Mouse (Mus musculus): ENCODE data around the gene Tcf15. TPM values are rescaled to one million over a fixed set of nuclear protein-coding genes. Genes with fewer than 3 reads are reported as not detected.

Gene Tcf15
- polyA plus RNA-seq, 1 experiment from 2014 or later, result 9.9 TPM

GRCm38 (mm10) chr2:152178345-152178744 is 35.0 kb downstream of the Tcf15 start:
- peaks cover 4% of the 10 kb centered on the region; the same call in 1 of the 2 replicates for H3K9me3 ChIP-seq (replicated peaks)
- no peak for ATAC-seq (ENCODE audit: low FRiP score)
- no peak overlapping the region for H3K27ac ChIP-seq
- H3K4me3 ChIP-seq, result no peak overlapping the region
- H3K9ac ChIP-seq, result no peak overlapping the region
- peaks cover 7% of the 10 kb centered on the region for H3K4me1 ChIP-seq
- H3K27me3 ChIP-seq, result no peaks in the 10 kb centered on the region
- no peaks in the 10 kb centered on the region for H3K36me3 ChIP-seq
- H3K4me2 ChIP-seq (replicated peaks), result no peak overlapping the region
- 91% methylated on average over 3 of the region's 3 CpGs for WGBS

GRCm38 (mm10) chr2:152179301-152179700 is 35.9 kb downstream of the Tcf15 start:
- H3K9me3 ChIP-seq (replicated peaks), result peaks cover 4% of the 10 kb centered on the region; the same call in 1 of the 2 replicates
- no peaks in the 10 kb centered on the region for H3K27me3 ChIP-seq
- H3K4me3 ChIP-seq, result no peak overlapping the region
- H3K4me2 ChIP-seq (replicated peaks), result no peak overlapping the region
- H3K9ac ChIP-seq, result no peak overlapping the region
- WGBS, result 81% methylated on average over 2 of the region's 2 CpGs
- peaks cover 7% of the 10 kb centered on the region for H3K4me1 ChIP-seq
- no peaks in the 10 kb centered on the region for H3K36me3 ChIP-seq
- no peak overlapping the region for H3K27ac ChIP-seq
- no peak for ATAC-seq (ENCODE audit: low FRiP score)

- H3K9ac ChIP-seq, result no peak overlapping the region
Measured at GRCm38 (mm10) chr2:152180323-152180722, 37.0 kb downstream of the Tcf15 start.

GRCm38 (mm10) chr2:152187132-152187531 is 43.8 kb downstream of the Tcf15 start:
- Histone ChIP-seq H3K27ac (no peak overlapping the region), H3K9ac (no peak overlapping the region), H3K36me3 (no peaks in the 10 kb centered on the region), H3K9me3 (replicated peaks) (no peaks in the 10 kb centered on the region), H3K27me3 (no peaks in the 10 kb centered on the region), H3K4me3 (no peak overlapping the region), H3K4me1 (peaks cover 6% of the 10 kb centered on the region; the same call in 1 of the 2 replicates), H3K4me2 (replicated peaks) (no peak overlapping the region)
- WGBS, result 88% methylated on average over 5 of the region's 5 CpGs
- no peak for ATAC-seq (ENCODE audit: low FRiP score)

More at GRCm38 (mm10) chr2:152180323-152180722, 37.0 kb downstream of the Tcf15 start:
- no peak overlapping the region for H3K4me3 ChIP-seq
- ATAC-seq (ENCODE audit: low FRiP score), result no peak; the same call in 1 of the 2 replicates
- WGBS, result 62% methylated on average over 6 of the region's 6 CpGs
- H3K4me2 ChIP-seq (replicated peaks), result no peak overlapping the region
- H3K27me3 ChIP-seq, result no peaks in the 10 kb centered on the region
- no peaks in the 10 kb centered on the region for H3K36me3 ChIP-seq
- no peak overlapping the region for H3K27ac ChIP-seq
- H3K9me3 ChIP-seq (replicated peaks), result no peaks in the 10 kb centered on the region
- peaks cover 7% of the 10 kb centered on the region for H3K4me1 ChIP-seq

GRCm38 (mm10) chr2:152189213-152189612 is 45.9 kb downstream of the Tcf15 start:
- Histone ChIP-seq H3K9ac (no peak overlapping the region), H3K4me1 (peaks cover 6% of the 10 kb centered on the region; the same call in 1 of the 2 replicates), H3K36me3 (no peaks in the 10 kb centered on the region), H3K27ac (no peak overlapping the region), H3K4me2 (replicated peaks) (no peak overlapping the region), H3K4me3 (no peak overlapping the region), H3K27me3 (no peaks in the 10 kb centered on the region), H3K9me3 (replicated peaks) (no peaks in the 10 kb centered on the region)
- WGBS, result 64% methylated on average over 7 of the region's 7 CpGs
- no peak for ATAC-seq (ENCODE audit: low FRiP score)

GRCm38 (mm10) chr2:152189640-152190039 is 46.3 kb downstream of the Tcf15 start:
- Histone ChIP-seq H3K36me3 (no peaks in the 10 kb centered on the region), H3K27ac (no peak overlapping the region), H3K27me3 (no peaks in the 10 kb centered on the region), H3K4me2 (replicated peaks) (no peak overlapping the region), H3K4me3 (no peak overlapping the region), H3K4me1 (peaks cover 6% of the 10 kb centered on the region; the same call in 1 of the 2 replicates), H3K9ac (no peak overlapping the region), H3K9me3 (replicated peaks) (no peaks in the 10 kb centered on the region)
- ATAC-seq (ENCODE audit: low FRiP score), result no peak
- 65% methylated on average over 9 of the region's 9 CpGs for WGBS

GRCm38 (mm10) chr2:152190161-152190560 is 46.8 kb downstream of the Tcf15 start:
- H3K4me3 ChIP-seq, result no peak overlapping the region
- no peak overlapping the region for H3K9ac ChIP-seq
- H3K4me2 ChIP-seq (replicated peaks), result no peak overlapping the region
- no peak for ATAC-seq (ENCODE audit: low FRiP score)
- H3K9me3 ChIP-seq (replicated peaks), result no peaks in the 10 kb centered on the region
- H3K4me1 ChIP-seq, result peaks cover 6% of the 10 kb centered on the region; the same call in 1 of the 2 replicates
- 71% methylated on average over 7 of the region's 7 CpGs for WGBS
- H3K36me3 ChIP-seq, result no peaks in the 10 kb centered on the region
- H3K27me3 ChIP-seq, result no peaks in the 10 kb centered on the region
- H3K27ac ChIP-seq, result no peak overlapping the region

GRCm38 (mm10) chr2:152192591-152193345 is 49.4 kb downstream of the Tcf15 start:
- Histone ChIP-seq H3K9me3 (replicated peaks) (no peaks in the 10 kb centered on the region), H3K27me3 (no peaks in the 10 kb centered on the region), H3K4me1 (peaks cover 6% of the 10 kb centered on the region; the same call in 1 of the 2 replicates), H3K27ac (no peak overlapping the region), H3K36me3 (no peaks in the 10 kb centered on the region), H3K9ac (no peak overlapping the region), H3K4me3 (no peak overlapping the region), H3K4me2 (replicated peaks) (no peak overlapping the region)
- no peak for ATAC-seq (ENCODE audit: low FRiP score)
- WGBS, result 77% methylated on average over 13 of the region's 13 CpGs

GRCm38 (mm10) chr2:152193346-152193710 is 50.0 kb downstream of the Tcf15 start:
- Histone ChIP-seq H3K4me2 (replicated peaks) (no peak overlapping the region), H3K4me1 (peaks cover 6% of the 10 kb centered on the region; the same call in 1 of the 2 replicates), H3K9me3 (replicated peaks) (no peaks in the 10 kb centered on the region), H3K27ac (no peak overlapping the region), H3K4me3 (no peak overlapping the region), H3K27me3 (no peaks in the 10 kb centered on the region), H3K9ac (no peak overlapping the region), H3K36me3 (no peaks in the 10 kb centered on the region)
- no peak for ATAC-seq (ENCODE audit: low FRiP score)
- 73% methylated on average over 7 of the region's 7 CpGs for WGBS

GRCm38 (mm10) chr2:152194586-152194985 is 51.2 kb downstream of the Tcf15 start:
- Histone ChIP-seq H3K27me3 (no peaks in the 10 kb centered on the region), H3K4me1 (peaks cover 3% of the 10 kb centered on the region; the same call in 1 of the 2 replicates), H3K9me3 (replicated peaks) (no peaks in the 10 kb centered on the region), H3K4me2 (replicated peaks) (no peak overlapping the region), H3K36me3 (no peaks in the 10 kb centered on the region), H3K4me3 (no peak overlapping the region), H3K27ac (no peak overlapping the region), H3K9ac (no peak overlapping the region)
- no peak for ATAC-seq (ENCODE audit: low FRiP score)
- 97% methylated on average over 2 of the region's 2 CpGs for WGBS

- no peaks in the 10 kb centered on the region for H3K36me3 ChIP-seq
- no peaks in the 10 kb centered on the region for H3K27me3 ChIP-seq
- ATAC-seq (ENCODE audit: low FRiP score), result peak; percentile 26; the same call in 1 of the 2 replicates
- no peak overlapping the region for H3K27ac ChIP-seq
- H3K9ac ChIP-seq, result no peak overlapping the region
- no peaks in the 10 kb centered on the region for H3K9me3 ChIP-seq (replicated peaks)
- WGBS, result 43% methylated on average over 3 of the region's 3 CpGs
- H3K4me3 ChIP-seq, result no peak overlapping the region
- no peak overlapping the region for H3K4me2 ChIP-seq (replicated peaks)
- no peaks in the 10 kb centered on the region for H3K4me1 ChIP-seq
Measured at GRCm38 (mm10) chr2:152196896-152197295, 53.5 kb downstream of the Tcf15 start.

GRCm38 (mm10) chr2:152197301-152197712 is 53.9 kb downstream of the Tcf15 start:
- ATAC-seq (ENCODE audit: low FRiP score), result peak; percentile 84
- H3K4me1 ChIP-seq, result no peaks in the 10 kb centered on the region
- H3K4me3 ChIP-seq, result no peak overlapping the region
- H3K4me2 ChIP-seq (replicated peaks), result no peak overlapping the region
- H3K27me3 ChIP-seq, result no peaks in the 10 kb centered on the region
- H3K27ac ChIP-seq, result no peak overlapping the region
- H3K9me3 ChIP-seq (replicated peaks), result no peaks in the 10 kb centered on the region
- no peaks in the 10 kb centered on the region for H3K36me3 ChIP-seq
- 43% methylated on average over 10 of the region's 10 CpGs for WGBS
- H3K9ac ChIP-seq, result no peak overlapping the region

Measured in hindbrain, embryonic 12.5 days (tissue).